Mouse (Mus musculus) left cerebral cortex, postnatal 10 days (tissue): ENCODE results near the gene Fads2. TPM values are rescaled to one million over a fixed set of nuclear protein-coding genes. Genes with fewer than 3 reads are reported as not detected.

ENCODE experiments used
- DNase-seq, 2 experiments: peaks; one replicate each; pipeline ENCODE4 v3.0.0; 2021 to 2022; ENCODE audit warnings: low spot score in 2 of 2, mixed read lengths in 1 of 2; ENCODE audit errors: extremely low spot score in 1 of 2
- intact Hi-C: fragments of 180-260 bp; cut with DNase I; formaldehyde crosslinking; loops from one replicate; pipeline ENCODE4 v1.15.1; 2025
- total RNA-seq, 2 experiments: library from RNA; stranded (reverse); gene quantifications; 2 replicates each; pipeline ENCODE4 v1.2.3; 2021

The Fads2 gene
- total RNA-seq, 2 experiments from 2014 or later, result 217 to 220 TPM

GRCm38 (mm10) chr19:10106634-10107033 is 5.1 kb upstream of the Fads2 start:
- DNase-seq, result no peak
- intact Hi-C loops, result no loop called here

DNA sequence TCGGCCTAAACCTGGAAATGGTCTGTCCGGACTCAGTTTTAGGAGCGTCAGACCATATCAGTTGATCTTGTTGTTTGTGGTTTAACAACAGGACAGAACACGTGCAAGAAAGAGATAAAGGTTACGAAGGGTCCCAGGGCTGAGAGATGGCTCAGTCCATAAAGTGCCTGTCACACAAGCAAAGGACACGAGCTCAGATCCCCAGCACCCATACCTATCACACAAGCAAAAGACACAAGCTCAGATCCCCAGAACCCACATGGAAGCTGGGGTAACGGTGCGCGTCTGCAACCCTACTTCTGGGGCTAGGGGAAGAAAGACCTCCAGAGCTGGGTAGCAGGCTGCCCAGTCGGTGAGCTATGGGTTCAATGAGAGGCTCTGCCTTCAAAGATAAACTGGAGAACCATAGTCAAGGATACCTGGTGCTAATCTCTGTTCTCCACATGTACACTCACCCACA is 3.5 kb upstream of the Fads2 start:
- intact Hi-C loops, result no loop called here
- no peak for DNase-seq

- intact Hi-C loops, result no loop called here
- DNase-seq, result peak in 1 of 2 experiments; percentile 40
Observed at GRCm38 (mm10) chr19:10104234-10104633, 2.7 kb upstream of the Fads2 start.

- intact Hi-C loops, result no loop called here
- no peak for DNase-seq
Observed at GRCm38 (mm10) chr19:10102054-10102700, 631 bp upstream of the Fads2 start.

GRCm38 (mm10) chr19:10100631-10101071 is 895 bp downstream of the Fads2 start:
- intact Hi-C loops, result loop anchor here (1.0 kb wide), 1 partner anchor 83 kb away; no protein-coding TSS in a partner anchor
- DNase-seq, result peak; percentile 73 to 90

DNA sequence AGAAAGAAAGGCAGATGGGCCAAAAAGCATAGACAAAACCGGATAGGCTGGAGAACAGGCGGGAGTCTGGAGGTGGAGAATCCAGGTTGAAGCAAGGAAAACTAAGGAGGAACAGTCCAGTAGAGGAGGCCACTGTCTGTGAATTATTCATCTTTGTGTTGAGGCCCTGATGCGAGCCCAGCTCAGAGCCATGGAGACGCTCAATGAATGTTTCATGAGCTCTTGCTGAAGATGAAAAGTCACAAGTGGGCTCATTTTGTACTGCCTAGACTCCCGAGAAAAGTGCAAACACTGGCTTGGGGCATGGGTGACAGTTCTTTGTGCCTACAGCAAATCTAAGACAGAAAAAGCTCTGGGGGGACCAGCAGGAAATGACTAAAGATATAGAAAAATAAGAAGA is 3.7 kb downstream of the Fads2 start:
- intact Hi-C loops, result no loop called here
- no peak for DNase-seq

GRCm38 (mm10) chr19:10096371-10096876 is 5.1 kb downstream of the Fads2 start:
- intact Hi-C loops, result no loop called here
- DNase-seq, result no peak

- intact Hi-C loops, result no loop called here
- no peak for DNase-seq
Observed at GRCm38 (mm10) chr19:10094695-10095094, 6.9 kb downstream of the Fads2 start.

DNA sequence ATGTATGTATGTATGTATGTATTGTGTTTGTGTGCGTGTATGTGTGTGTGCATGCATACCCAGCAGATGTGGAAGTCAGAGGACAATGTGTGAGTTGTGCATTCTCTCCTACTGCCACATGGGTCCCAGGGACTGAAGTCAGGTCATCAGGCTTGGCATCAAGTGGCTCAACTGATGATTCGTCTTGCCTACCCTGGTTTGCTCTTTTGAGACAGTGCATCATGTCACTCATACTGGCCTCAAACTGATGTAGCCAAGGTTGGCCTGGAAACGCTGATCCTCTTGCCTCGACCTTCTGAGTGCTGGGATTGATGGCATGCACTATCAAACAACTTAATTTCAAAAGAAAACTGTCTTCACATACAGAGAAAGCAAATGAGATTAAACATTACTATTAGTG is 7.7 kb downstream of the Fads2 start:
- no peak for DNase-seq
- intact Hi-C loops, result no loop called here

DNA sequence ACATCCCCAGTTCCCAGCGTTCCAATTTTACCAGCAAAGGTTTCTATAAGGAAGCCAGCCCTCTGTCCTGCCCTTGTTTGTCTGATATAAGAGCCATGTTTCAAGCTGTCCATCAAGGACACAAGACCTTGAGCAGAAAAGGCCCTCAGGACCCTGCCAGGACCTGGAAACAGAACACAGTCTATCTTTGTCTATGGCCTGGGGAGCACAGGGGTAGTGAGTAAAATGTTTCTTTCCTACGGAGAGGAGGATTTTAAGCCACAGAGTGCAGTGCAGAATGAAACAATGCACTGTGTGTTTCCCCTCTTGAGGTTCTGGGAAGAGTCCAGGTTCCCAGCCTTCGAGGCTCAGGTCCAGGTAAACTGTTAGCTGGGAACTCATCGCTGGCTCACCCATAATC is 14.6 kb downstream of the Fads2 start:
- intact Hi-C loops, result no loop called here
- no peak for DNase-seq

DNA sequence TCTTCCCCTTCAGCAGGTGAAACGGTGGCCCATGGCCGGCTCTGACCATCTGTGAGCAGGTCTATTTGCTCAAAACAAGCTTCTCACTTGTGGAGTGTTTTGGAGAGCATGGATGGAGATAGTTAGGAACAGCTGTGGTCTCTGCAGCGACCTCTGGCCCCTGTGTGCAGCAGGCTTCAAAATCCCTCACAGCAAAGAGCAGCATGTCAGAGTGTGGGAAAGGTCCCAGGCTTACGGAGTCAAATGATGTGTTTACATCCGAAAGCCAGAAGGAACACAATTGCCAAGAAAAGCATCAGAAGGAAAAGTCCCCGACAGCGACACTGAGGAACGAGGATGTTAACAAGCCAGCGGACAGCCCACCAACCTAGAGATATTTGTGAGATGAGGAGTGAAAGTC is 16.1 kb downstream of the Fads2 start:
- intact Hi-C loops, result no loop called here
- peak in 1 of 2 experiments; percentile 58 for DNase-seq

DNA sequence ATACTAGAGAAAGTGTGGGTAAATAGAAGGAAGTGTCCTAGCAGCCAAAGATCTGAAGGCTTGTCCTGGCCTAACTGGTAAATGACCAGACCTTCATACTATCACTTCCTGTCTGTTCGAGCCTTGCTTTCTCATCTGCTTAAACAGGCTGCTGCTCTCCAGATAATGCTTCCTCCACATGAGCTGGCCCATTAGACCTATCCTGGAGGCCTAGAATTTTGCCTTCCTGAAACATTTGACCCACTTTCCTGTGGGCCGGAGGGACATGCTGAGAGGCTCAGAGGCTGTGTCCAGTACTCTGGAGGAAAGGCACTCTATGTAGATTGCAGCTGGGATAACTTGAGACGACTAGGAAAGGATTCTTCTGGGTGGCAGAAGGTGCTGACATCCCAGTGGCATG is 19.4 kb downstream of the Fads2 start:
- intact Hi-C loops, result no loop called here
- no peak for DNase-seq

GRCm38 (mm10) chr19:10080384-10080783 is 21.2 kb downstream of the Fads2 start:
- intact Hi-C loops, result no loop called here
- no peak for DNase-seq

DNA sequence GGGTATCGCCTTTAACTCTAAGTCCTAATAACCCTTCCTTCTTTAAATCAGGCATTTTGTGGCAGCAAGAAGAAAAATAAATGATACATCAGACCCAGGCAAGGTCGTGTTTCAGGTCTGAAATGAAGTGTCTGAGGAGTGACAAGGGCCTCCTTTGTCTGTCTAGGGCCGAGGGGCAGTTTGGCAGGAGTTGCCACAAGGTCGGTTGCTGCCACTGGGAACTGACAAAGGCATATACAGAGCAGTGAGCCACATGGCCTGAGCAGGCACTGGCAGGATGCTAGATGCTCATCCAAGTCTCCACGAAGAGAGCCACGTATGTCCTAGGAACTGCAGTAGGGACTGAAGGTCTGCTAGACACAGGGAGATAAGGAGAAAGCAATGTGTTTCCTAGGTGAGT is 23.2 kb downstream of the Fads2 start:
- no peak for DNase-seq
- intact Hi-C loops, result loop anchor here (5.0 kb wide), 1 partner anchor 114 kb away; no protein-coding TSS in a partner anchor

- no peak for DNase-seq
- intact Hi-C loops, result no loop called here
Observed at GRCm38 (mm10) chr19:10073145-10073544, 28.4 kb downstream of the Fads2 start.

- DNase-seq, result no peak
- intact Hi-C loops, result no loop called here
Observed at GRCm38 (mm10) chr19:10071892-10072291, 29.7 kb downstream of the Fads2 start.

DNA sequence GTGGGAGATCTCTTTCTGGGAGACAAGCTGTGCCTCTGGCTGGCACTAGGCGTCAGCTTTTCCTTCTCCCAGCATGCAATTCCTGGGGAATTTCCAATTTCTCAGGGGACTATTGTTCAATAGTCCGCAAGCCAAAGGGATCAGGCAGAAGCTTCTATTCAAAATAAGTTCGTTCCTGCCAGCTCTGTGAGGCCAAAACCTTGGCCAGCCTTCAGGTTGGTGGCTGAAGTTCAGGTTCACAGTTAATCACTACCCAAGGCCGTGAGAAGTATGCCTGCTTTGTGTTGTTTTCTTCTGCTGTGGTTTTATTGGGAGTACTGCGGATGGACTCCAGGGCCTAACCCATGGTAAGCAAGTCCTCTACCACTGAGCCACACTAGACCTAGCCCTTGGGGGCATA is 30.4 kb downstream of the Fads2 start:
- intact Hi-C loops, result no loop called here
- peak in 1 of 2 experiments; percentile 65 for DNase-seq

DNA sequence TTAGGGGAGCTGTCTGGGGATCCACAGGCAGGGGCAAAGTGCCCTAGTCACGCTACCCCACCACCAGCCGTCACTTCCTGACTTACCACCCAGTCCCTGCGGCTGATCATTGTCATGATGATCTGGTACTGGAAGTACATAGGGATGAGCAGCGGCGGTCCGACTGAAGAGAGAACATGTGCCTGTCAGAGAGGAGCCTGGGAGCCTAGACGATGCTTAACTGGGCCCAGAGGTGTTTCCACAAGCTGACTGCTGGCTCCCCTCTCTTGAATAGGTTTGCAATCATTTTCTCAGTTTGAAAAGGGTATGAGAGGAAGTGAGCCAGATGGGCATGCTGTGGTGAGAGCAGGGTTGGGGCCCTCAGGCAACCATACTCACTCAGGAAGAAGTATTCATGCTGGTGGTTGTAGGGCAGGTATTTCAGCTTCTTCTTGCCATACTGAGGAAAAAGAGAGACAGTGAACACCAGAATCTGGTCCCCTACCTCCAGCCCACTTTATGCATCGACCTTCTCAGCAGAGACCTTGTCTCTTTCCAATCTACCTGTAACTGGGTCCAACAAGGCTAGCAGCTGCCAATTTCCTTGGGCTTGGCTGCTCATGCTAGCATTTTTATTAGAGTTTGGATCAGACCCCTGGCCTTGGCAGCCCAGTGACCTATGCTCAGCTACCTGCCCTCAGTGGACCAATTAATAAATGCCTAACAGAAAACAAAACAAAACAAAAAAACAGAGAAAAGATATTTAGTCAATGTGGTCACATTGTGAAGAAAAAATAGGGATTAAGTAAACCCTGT is 31.2 kb downstream of the Fads2 start:
- no peak for DNase-seq
- intact Hi-C loops, result no loop called here

DNA sequence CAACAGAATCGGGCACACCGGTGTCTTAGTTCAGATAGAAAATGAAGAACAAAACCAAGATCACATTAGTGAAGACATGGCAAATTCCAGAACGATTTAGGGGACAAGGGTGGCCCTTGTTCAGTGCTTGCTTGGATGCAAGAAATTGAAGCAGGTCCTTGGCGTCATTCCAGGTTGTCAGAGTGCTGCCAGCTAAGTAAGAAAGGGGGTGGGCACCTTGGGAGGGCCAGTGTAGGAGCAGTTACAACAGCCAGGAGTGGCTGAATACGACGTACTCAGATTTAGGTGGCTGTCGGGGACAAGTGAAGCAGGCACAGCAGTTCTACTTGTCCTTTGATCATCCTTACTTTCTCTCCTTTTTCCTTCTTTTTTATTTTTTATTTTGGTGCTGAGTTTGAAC is 33.8 kb downstream of the Fads2 start:
- intact Hi-C loops, result no loop called here
- peak; percentile 50 to 56 for DNase-seq

DNA sequence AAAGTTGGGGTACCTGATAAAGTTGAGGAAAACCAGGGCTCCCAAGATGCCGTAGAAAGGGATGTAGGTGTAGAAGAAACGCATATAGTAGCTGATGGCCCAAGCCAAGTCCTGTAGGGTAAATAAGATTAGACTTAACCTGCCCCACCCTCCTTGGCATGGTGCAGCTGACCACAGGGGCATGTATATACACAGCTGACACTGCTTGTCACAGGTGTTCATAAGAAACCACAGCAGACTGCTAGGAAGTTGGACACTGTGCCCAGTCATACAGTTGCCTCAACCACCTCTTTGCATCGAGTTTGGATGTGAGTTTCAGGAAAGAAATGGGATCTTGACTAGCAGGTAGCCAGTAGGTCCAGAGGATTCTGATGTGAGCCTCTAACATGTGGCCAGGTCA is 35.0 kb downstream of the Fads2 start:
- no peak for DNase-seq
- intact Hi-C loops, result no loop called here
